Mouse (Mus musculus) heart, embryonic 13.5 days (tissue): ENCODE results near the gene Hist1h4j. TPM values are rescaled to one million over a fixed set of nuclear protein-coding genes. Genes with fewer than 3 reads are reported as not detected.
"Not testable (repeated sequence)": the region's sequence is repeated elsewhere in the genome, so short reads cannot be mapped to it uniquely, and the experiment has no call there.

Experiments
- ATAC-seq: fragments of 200-750 bp; cut with Nextera tagmentation; 2 replicates; pipeline ENCODE4 v1.8.0; 2017; ENCODE audit warnings: moderate TSS enrichment; ENCODE audit not compliant: insufficient number of reproducible peaks, low FRiP score, low TSS enrichment; ENCODE audit errors: extremely low read depth
- H3K27ac ChIP-seq: fragments of 300-500 bp; sonication (generic); replicated peaks from 2 replicates; pipeline ENCODE4 v1.5.1; 2015; ENCODE audit warnings: moderate library complexity, mild to moderate bottlenecking, inconsistent platforms
- H3K27me3 ChIP-seq: fragments of 300-500 bp; sonication (generic); replicated peaks from 2 replicates; pipeline ENCODE4 v1.6.1; 2015; ENCODE audit warnings: mild to moderate bottlenecking, inconsistent platforms
- H3K36me3 ChIP-seq: fragments of 300-500 bp; sonication (generic); 2 replicates; pipeline ENCODE4 v1.6.1; 2015; ENCODE audit warnings: mild to moderate bottlenecking, inconsistent platforms
- H3K4me1 ChIP-seq: fragments of 300-500 bp; sonication (generic); 2 replicates; pipeline ENCODE4 v1.6.1; 2015; ENCODE audit warnings: inconsistent platforms
- H3K4me2 ChIP-seq: fragments of 300-500 bp; sonication (generic); 2 replicates; pipeline ENCODE4 v1.6.1; 2015; ENCODE audit warnings: inconsistent platforms, mild to moderate bottlenecking, moderate library complexity
- H3K4me3 ChIP-seq: fragments of 300-500 bp; sonication (generic); 2 replicates; pipeline ENCODE4 v1.5.1; 2015; ENCODE audit warnings: moderate library complexity, mild to moderate bottlenecking, inconsistent platforms
- H3K9ac ChIP-seq: fragments of 300-500 bp; sonication (generic); 2 replicates; pipeline ENCODE4 v1.6.1; 2015; ENCODE audit warnings: inconsistent platforms, mild to moderate bottlenecking, moderate library complexity
- H3K9me3 ChIP-seq: fragments of 300-500 bp; sonication (generic); 2 replicates; pipeline ENCODE4 v1.6.1; 2016; ENCODE audit warnings: inconsistent platforms
- WGBS: fragments of 180-500 bp; shearing (Covaris S2); methylation state at CpG from one replicate; pipeline ENCODE4 v1.1.7; 2015; ENCODE audit warnings: mixed read lengths; 5-methylcytosine and 5-hydroxymethylcytosine counted together
- polyA plus RNA-seq: library from polyadenylated mRNA; unstranded; fragments of >200 nt; fragmentation: Nextera tagmentation; extraction: Ambion mirVana; gene quantifications from 2 replicates; pipeline ENCODE4 v1.2.1, GENCODE M21; 2015

The Hist1h4j gene
- 0.45 and 0.96 TPM in 2 replicates for polyA plus RNA-seq

GRCm38 (mm10) chr13:21734906-21735767, at the start of gene Hist1h4j:
Gene Hist1h4j (plus strand): TSS chr13:21735064.
- peaks cover 29% of the 10 kb centered on the region for H3K4me1 ChIP-seq
- under 1% methylated on average over 41 of the region's 56 CpGs for WGBS
- peak within 1 kb of the TSS; percentile 60 for H3K4me3 ChIP-seq
- H3K36me3 ChIP-seq, H3K9me3 ChIP-seq, H3K27me3 ChIP-seq: not testable (repeated sequence)
- peak within 1 kb of the TSS; percentile 84 for H3K9ac ChIP-seq
- ATAC-seq = peak; percentile 70; the same call in 1 of the 2 replicates
- peak within 1 kb of the TSS; percentile 78 for H3K4me2 ChIP-seq
- H3K27ac ChIP-seq = peak within 1 kb of the TSS; percentile 95

DNA sequence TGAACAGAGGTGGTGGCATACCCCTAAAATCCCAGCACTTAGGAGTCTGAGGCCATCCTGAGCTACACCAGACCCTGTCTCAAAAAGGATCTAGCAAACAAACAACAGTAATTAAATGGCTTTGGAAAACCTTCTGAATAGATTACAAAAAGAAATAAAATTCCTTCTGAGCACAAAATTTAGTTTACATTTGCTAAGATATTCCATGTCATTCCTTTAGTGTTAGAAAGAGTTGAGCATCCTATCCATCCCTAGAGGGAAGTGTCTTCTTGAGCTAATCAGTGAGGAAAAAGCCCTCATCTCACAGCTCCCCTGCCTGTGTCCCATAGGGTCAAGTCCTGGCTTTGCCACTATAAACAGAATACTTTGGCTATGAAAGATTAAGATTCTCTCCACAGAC, 37.1 kb upstream of the Hist1h4j start, which contains the start of gene Olfr1359:
Olfr1359 (plus strand) TSS at position 301 of the 400 bp plus-strand sequence.
- Histone ChIP-seq H3K36me3 (no peaks in the 10 kb centered on the region), H3K9me3 (no peaks in the 10 kb centered on the region), H3K9ac (no peak within 1 kb of the TSS), H3K4me2 (no peak within 1 kb of the TSS), H3K27me3 (no peaks in the 10 kb centered on the region; the same call in 1 of the 2 replicates), H3K4me1 (no peaks in the 10 kb centered on the region), H3K4me3 (no peak within 1 kb of the TSS), H3K27ac (no peak within 1 kb of the TSS)
- ATAC-seq = no peak

DNA sequence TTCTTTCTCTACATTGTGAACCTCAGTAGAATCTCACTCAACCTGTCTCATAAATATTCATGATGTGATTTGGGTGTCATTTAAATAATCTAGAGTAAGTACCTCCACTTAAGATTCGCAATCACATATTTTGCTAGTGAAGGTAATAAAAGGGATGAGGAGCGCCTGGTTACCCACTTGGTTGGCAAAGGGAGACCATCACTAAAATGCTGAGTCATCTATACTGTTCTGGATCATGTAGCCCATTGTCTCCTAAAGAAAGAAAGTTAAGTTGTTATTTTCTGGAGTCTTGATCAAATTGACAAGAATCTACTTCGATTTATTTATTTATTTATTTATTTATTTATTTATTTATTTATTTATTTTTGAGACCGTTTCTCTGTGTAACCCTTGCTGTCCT, 28.2 kb upstream of the Hist1h4j start:
- Histone ChIP-seq H3K4me3 (no peak overlapping the region), H3K4me2 (no peak overlapping the region), H3K4me1 (peaks cover 5% of the 10 kb centered on the region; the same call in 1 of the 2 replicates), H3K27me3 (no peaks in the 10 kb centered on the region; the same call in 1 of the 2 replicates), H3K9ac (no peak overlapping the region), H3K27ac (no peak overlapping the region), H3K36me3 (no peaks in the 10 kb centered on the region), H3K9me3 (no peaks in the 10 kb centered on the region)
- 68% methylated on average over 4 of the region's 4 CpGs for WGBS
- no peak for ATAC-seq

GRCm38 (mm10) chr13:21710031-21710711, 24.7 kb upstream of the Hist1h4j start:
- peak overlapping the region; percentile 89 for H3K27ac ChIP-seq
- H3K9me3 ChIP-seq = no peaks in the 10 kb centered on the region
- ATAC-seq = peak; percentile 64
- no peaks in the 10 kb centered on the region for H3K27me3 ChIP-seq
- H3K36me3 ChIP-seq = no peaks in the 10 kb centered on the region
- peak overlapping the region; percentile 79 for H3K4me2 ChIP-seq
- H3K4me3 ChIP-seq = peak overlapping the region; percentile 76
- H3K9ac ChIP-seq = peak overlapping the region; percentile 83
- under 1% methylated on average over 32 of the region's 32 CpGs for WGBS
- H3K4me1 ChIP-seq = peaks cover 12% of the 10 kb centered on the region

DNA sequence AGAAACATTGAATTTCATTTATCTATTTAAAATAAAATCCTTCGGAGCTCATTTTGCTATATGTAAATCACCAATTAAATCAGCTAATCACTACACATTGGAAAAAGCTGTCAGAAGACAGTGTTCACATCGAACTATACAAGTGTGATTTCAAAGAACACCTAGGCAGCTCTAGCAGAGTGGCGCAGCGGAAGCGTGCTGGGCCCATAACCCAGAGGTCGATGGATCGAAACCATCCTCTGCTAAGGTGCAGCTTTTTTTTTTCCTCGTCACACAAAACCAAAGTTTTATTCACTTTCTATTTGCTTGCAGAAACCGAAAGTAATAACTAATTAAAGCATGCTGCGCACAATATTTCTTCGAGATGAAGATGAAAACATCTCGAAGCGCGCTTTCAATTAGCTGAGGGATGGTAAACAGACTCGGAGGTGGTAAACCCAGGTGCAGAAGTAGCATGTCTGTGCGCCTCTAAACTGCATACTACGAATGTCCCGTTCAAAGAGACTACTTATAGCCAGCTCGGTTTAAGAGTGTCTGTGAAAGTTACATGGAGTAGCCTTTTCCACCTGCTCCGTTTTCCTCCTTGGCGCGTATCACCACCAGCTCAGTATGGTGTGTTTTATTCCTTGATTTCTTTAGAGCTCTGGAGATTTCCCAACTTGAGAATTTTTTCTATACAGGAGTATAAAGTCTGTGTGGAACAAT, 23.9 kb upstream of the Hist1h4j start:
- peak overlapping the region; percentile 81 for H3K9ac ChIP-seq
- ATAC-seq = peak; percentile 76
- H3K27ac ChIP-seq = peak overlapping the region; percentile 56
- no peaks in the 10 kb centered on the region for H3K36me3 ChIP-seq
- 3% methylated on average over 22 of the region's 22 CpGs for WGBS
- H3K4me2 ChIP-seq = peak overlapping the region; percentile 79
- no peaks in the 10 kb centered on the region for H3K9me3 ChIP-seq
- H3K4me1 ChIP-seq = peaks cover 17% of the 10 kb centered on the region
- H3K27me3 ChIP-seq = no peaks in the 10 kb centered on the region
- H3K4me3 ChIP-seq = peak overlapping the region; percentile 76

DNA sequence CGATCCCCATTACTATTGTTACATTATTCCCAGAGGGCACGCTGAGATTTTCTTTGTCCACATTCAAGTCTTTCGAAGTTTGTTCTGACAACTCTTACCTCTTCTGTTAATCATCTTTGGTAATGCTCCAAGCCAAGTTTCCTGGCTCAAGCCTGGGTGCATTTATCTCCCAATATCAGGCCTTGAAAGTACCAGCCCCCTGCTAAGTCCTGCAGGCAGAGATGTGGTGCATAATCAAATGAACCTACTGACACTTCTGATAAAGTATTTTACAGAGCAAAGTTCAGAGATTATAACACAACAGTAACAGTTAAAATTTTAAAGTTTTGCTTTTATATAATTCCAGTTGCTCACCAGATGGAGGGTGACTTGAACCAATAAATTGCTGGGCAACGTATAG, 23.2 kb upstream of the Hist1h4j start:
- peak overlapping the region; percentile 81 for H3K9ac ChIP-seq
- WGBS = 30% methylated on average over 4 of the region's 4 CpGs
- peak overlapping the region; percentile 79 for H3K4me2 ChIP-seq
- no peak for ATAC-seq
- peaks cover 17% of the 10 kb centered on the region for H3K4me1 ChIP-seq
- no peak overlapping the region for H3K27ac ChIP-seq
- H3K27me3 ChIP-seq = no peaks in the 10 kb centered on the region
- peak overlapping the region; percentile 76 for H3K4me3 ChIP-seq
- H3K36me3 ChIP-seq = no peaks in the 10 kb centered on the region
- no peaks in the 10 kb centered on the region for H3K9me3 ChIP-seq

GRCm38 (mm10) chr13:21714725-21715124, 20.1 kb upstream of the Hist1h4j start:
- Histone ChIP-seq H3K27me3 (no peaks in the 10 kb centered on the region), H3K9ac (peak overlapping the region; percentile 80), H3K36me3 (no peaks in the 10 kb centered on the region), H3K4me2 (peak overlapping the region; percentile 72), H3K9me3 (no peaks in the 10 kb centered on the region), H3K27ac (peak overlapping the region; percentile 91), H3K4me3 (peak overlapping the region; percentile 55), H3K4me1 (peaks cover 33% of the 10 kb centered on the region)
- ATAC-seq = no peak
- WGBS = under 1% methylated on average over 7 of the region's 7 CpGs

GRCm38 (mm10) chr13:21715131-21715863, 19.6 kb upstream of the Hist1h4j start:
- no peak for ATAC-seq
- Histone ChIP-seq H3K9me3 (no peaks in the 10 kb centered on the region), H3K9ac (peak overlapping the region; percentile 80), H3K27me3 (no peaks in the 10 kb centered on the region), H3K4me1 (peaks cover 36% of the 10 kb centered on the region), H3K36me3 (no peaks in the 10 kb centered on the region), H3K4me2 (peak overlapping the region; percentile 72), H3K27ac (peak overlapping the region; percentile 91), H3K4me3 (peak overlapping the region; percentile 55)
- 1% methylated on average over 22 of the region's 22 CpGs for WGBS

DNA sequence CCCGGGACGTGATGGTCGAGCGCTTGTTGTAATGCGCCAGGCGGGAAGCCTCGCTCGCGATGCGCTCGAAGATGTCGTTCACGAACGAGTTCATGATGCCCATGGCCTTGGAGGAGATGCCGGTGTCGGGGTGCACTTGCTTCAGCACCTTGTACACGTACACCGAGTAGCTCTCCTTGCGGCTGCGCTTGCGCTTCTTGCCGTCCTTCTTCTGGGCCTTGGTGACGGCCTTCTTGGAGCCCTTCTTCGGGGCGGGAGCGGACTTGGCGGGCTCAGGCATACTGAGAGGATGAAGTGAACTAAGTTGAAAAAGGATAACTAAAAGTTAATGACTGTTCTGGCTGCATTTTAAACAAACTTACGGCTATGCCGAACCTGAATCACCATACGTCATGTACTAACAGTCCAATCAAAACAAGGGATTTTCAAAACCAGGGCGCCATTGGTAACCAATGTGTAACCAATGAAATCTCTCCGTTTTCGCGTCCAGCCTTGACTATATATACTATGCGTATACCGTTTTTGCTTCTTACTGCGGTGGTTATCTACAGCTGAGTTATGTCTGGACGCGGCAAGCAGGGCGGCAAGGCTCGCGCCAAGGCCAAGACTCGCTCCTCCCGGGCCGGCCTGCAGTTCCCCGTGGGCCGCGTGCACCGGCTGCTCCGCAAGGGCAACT, 18.9 kb upstream of the Hist1h4j start, which contains the start of the genes Hist1h2bl and Hist1h2ai:
Hist1h2bl (minus strand) TSS at position 280 of the 676 bp plus-strand sequence.
Hist1h2ai (plus strand) TSS at position 559 of the 676 bp plus-strand sequence.
- Histone ChIP-seq H3K4me3 (peak within 1 kb of the TSS; percentile 55), H3K4me1 (peaks cover 40% of the 10 kb centered on the region), H3K9ac (peak within 1 kb of the TSS; percentile 89), H3K27ac (peak within 1 kb of the TSS; percentile 91), H3K4me2 (peak within 1 kb of the TSS; percentile 72)
- not testable (repeated sequence) for H3K36me3 ChIP-seq, H3K9me3 ChIP-seq, H3K27me3 ChIP-seq
- under 1% methylated on average over 30 of the region's 50 CpGs for WGBS
- ATAC-seq = peak; percentile 90
